ENCODE assay signal across 16 mouse cellular contexts in genomic region chr11:86396950-86397594, GRCm38 (mm10). TPM values are rescaled to one million over a fixed set of nuclear protein-coding genes. Genes with fewer than 3 reads are reported as not detected.
A peak's percentile ranks its signal among the peaks of the same experiment; 100 is the strongest.
DNase-seq lines count a peak whose midpoint lies in the region; ATAC-seq and TF ChIP-seq lines count a peak whose summit lies in the region.
"Had no signal": no experiment of that assay in that cellular context is flagged by ENCODE, and none has a peak within 500 bp of the region (broad histone marks: within the 10 kb centered on the region; RNA-seq: fewer than 3 reads in every experiment).

No protein-coding gene starts in this region.

- 0 out of 2 replicates have a peak overlapping the region, but pooled peaks have one; percentile 13 for H3K4me2 ChIP-seq in liver, embryonic 15.5 days
- no peak overlapping the region for H3K4me2 ChIP-seq in kidney, embryonic 14.5 days (replicated peaks; ENCODE audit: low read depth, low read length)
- H3K4me2 ChIP-seq: embryonic facial prominence, embryonic 15.5 days; heart, embryonic 12.5 days; lung, embryonic 15.5 days; neural tube, embryonic 12.5 days had no signal

- DNase-seq in spleen, adult 2 months (ENCODE audit: low read depth in 1 of 2, low spot score in 2 of 2) = no peak
- DNase-seq in spleen, postnatal 14 days (ENCODE audit: low spot score in 2 of 2) = no peak
- no peak for DNase-seq in right cerebral cortex, adult 2 months (ENCODE audit: low spot score in 2 of 2)
- DNase-seq: adrenal gland, adult 2 months; cerebellum, adult 18-20 months; gastrocnemius, postnatal 14 days; thymus, adult 18-20 months had no signal

- no peaks in the 10 kb centered on the region for H3K9me3 ChIP-seq in liver, embryonic 15.5 days (replicated peaks)
- no peaks in the 10 kb centered on the region for H3K9me3 ChIP-seq in kidney, embryonic 14.5 days (ENCODE audit: control insufficient read depth, low read length)
- H3K9me3 ChIP-seq: embryonic facial prominence, embryonic 15.5 days; heart, embryonic 12.5 days; lung, embryonic 15.5 days; neural tube, embryonic 12.5 days had no signal

- peak overlapping the region; percentile 82 for H3K27ac ChIP-seq in spleen, adult 2 months (ENCODE audit: insufficient read depth, low read length)
- H3K27ac ChIP-seq in liver, embryonic 15.5 days (replicated peaks) = no peak overlapping the region
- no peak overlapping the region for H3K27ac ChIP-seq in kidney, embryonic 14.5 days (ENCODE audit: low read depth, low read length)
- H3K27ac ChIP-seq: embryonic facial prominence, embryonic 15.5 days; lung, embryonic 15.5 days; neural tube, embryonic 12.5 days had no signal

- H3K4me3 ChIP-seq in spleen, adult 2 months (ENCODE audit: extremely low read depth, insufficient read depth, insufficient read length) = no peak overlapping the region
- no peak overlapping the region for H3K4me3 ChIP-seq in liver, embryonic 15.5 days (replicated peaks)
- H3K4me3 ChIP-seq in kidney, embryonic 14.5 days (ENCODE audit: low read length) = no peak overlapping the region
- H3K4me3 ChIP-seq: embryonic facial prominence, embryonic 15.5 days; heart, embryonic 12.5 days; lung, embryonic 15.5 days; neural tube, embryonic 12.5 days had no signal

- no peak for TF ChIP-seq POLR2A in spleen, adult 2 months (IDR thresholded peaks at IDR 0.05; ENCODE audit: low read depth, low read length)

- no peak overlapping the region for H3K9ac ChIP-seq in liver, embryonic 15.5 days
- H3K9ac ChIP-seq in kidney, embryonic 14.5 days (ENCODE audit: low read depth, low read length) = no peak overlapping the region
- H3K9ac ChIP-seq: embryonic facial prominence, embryonic 15.5 days; heart, embryonic 12.5 days; lung, embryonic 15.5 days; neural tube, embryonic 12.5 days had no signal

- ATAC-seq in common myeloid progenitor, adult 5-6 weeks (replicated peaks; ENCODE audit: low read depth, poor library complexity, severe bottlenecking) = peak; percentile 45
- no peak for ATAC-seq in liver, embryonic 15.5 days (ENCODE audit: insufficient read depth)
- ATAC-seq in cerebellum, adult (ENCODE audit: insufficient number of reproducible peaks, low FRiP score, low TSS enrichment) = no peak
- ATAC-seq in kidney, embryonic 14.5 days (ENCODE audit: low FRiP score, low TSS enrichment) = no peak
- ATAC-seq: inflammation-experienced regulatory T-cells, adult 6 months had no signal

- no peaks in the 10 kb centered on the region for H3K36me3 ChIP-seq in spleen, adult 2 months (ENCODE audit: control insufficient read depth, insufficient read depth, low read length)
- no peaks in the 10 kb centered on the region for H3K36me3 ChIP-seq in liver, embryonic 15.5 days (replicated peaks)
- H3K36me3 ChIP-seq in kidney, embryonic 14.5 days (ENCODE audit: control insufficient read depth, insufficient read depth, low read length) = no peaks in the 10 kb centered on the region
- H3K36me3 ChIP-seq: embryonic facial prominence, embryonic 15.5 days; heart, embryonic 12.5 days; lung, embryonic 15.5 days; neural tube, embryonic 12.5 days had no signal

- TF ChIP-seq CTCF in spleen, adult 2 months (IDR thresholded peaks at IDR 0.05; ENCODE audit: extremely low read depth, insufficient read depth, insufficient read length, insufficient replicate concordance) = no peak

- H3K27me3 ChIP-seq in spleen, adult 2 months (ENCODE audit: control insufficient read depth, insufficient read depth, low read length) = no peaks in the 10 kb centered on the region
- no peaks in the 10 kb centered on the region for H3K27me3 ChIP-seq in liver, embryonic 15.5 days
- H3K27me3 ChIP-seq in kidney, embryonic 14.5 days (ENCODE audit: control insufficient read depth, insufficient read depth, low read length) = no peaks in the 10 kb centered on the region
- H3K27me3 ChIP-seq: embryonic facial prominence, embryonic 15.5 days; heart, embryonic 12.5 days; lung, embryonic 15.5 days; neural tube, embryonic 12.5 days had no signal

- H3K4me1 ChIP-seq in spleen, adult 2 months (ENCODE audit: control insufficient read depth, insufficient read depth, insufficient read length) = peaks cover 28% of the 10 kb centered on the region
- peaks cover 37% of the 10 kb centered on the region for H3K4me1 ChIP-seq in liver, embryonic 15.5 days (replicated peaks)
- H3K4me1 ChIP-seq in kidney, embryonic 14.5 days (ENCODE audit: control insufficient read depth, insufficient read depth, low read length) = peaks cover 8% of the 10 kb centered on the region; the same call in 1 of the 2 replicates

- WGBS in spleen, adult 2 months = 30% methylated on average over 5 of the region's 5 CpGs
- 24% methylated on average over 5 of the region's 5 CpGs for WGBS in liver, embryonic 15.5 days (ENCODE audit: insufficient replicate concordance)
- 59% methylated on average over 5 of the region's 5 CpGs for WGBS in kidney, embryonic 14.5 days

RNA-seq across cellular contexts. Expression of gene Med13, which starts 39.7 kb away (rescaled TPM):
- polyA plus RNA-seq in spleen, adult 2 months (2012; rRNA removed) = 22.3 and 23.2 TPM in 2 replicates
- 58.9 and 59.4 TPM in 2 replicates for total RNA-seq in common myeloid progenitor, adult 5-6 weeks (2017)
- polyA plus RNA-seq in liver, embryonic 15.5 days (2015; fragmentation: Nextera tagmentation; extraction: Ambion mirVana) = 2.6 and 4.1 TPM in 2 replicates
- 14.3 and 14.9 TPM in 2 replicates for polyA plus RNA-seq in kidney, embryonic 14.5 days (2014; fragmentation: Nextera tagmentation; extraction: Ambion mirVana)
